Mouse (Mus musculus) stomach, embryonic 16.5 days (tissue): ENCODE results near the gene Gm6096. TPM values are rescaled to one million over a fixed set of nuclear protein-coding genes. Genes with fewer than 3 reads are reported as not detected.
"Not testable (repeated sequence)": the region's sequence is repeated elsewhere in the genome, so short reads cannot be mapped to it uniquely, and the experiment has no call there.

ENCODE experiments used
- ATAC-seq: fragments of 200-750 bp; cut with Nextera tagmentation; 2 replicates; pipeline ENCODE4 v1.8.0; 2017; ENCODE audit warnings: moderate number of reproducible peaks, moderate TSS enrichment; ENCODE audit not compliant: insufficient read depth, low FRiP score
- H3K27ac ChIP-seq: fragments of 300-500 bp; sonication (generic); 2 replicates; pipeline ENCODE4 v1.5.1; 2014; ENCODE audit warnings: low read length
- H3K27me3 ChIP-seq: fragments of 300-500 bp; sonication (generic); 2 replicates; pipeline ENCODE4 v1.6.1; 2014; ENCODE audit warnings: low read length, control low read depth, mixed read lengths; ENCODE audit not compliant: control insufficient read depth, insufficient read depth
- H3K36me3 ChIP-seq: fragments of 300-500 bp; sonication (generic); 2 replicates; pipeline ENCODE4 v1.6.1; 2014; ENCODE audit warnings: low read length; ENCODE audit not compliant: control insufficient read depth, insufficient read depth
- H3K4me1 ChIP-seq: fragments of 300-500 bp; sonication (generic); 2 replicates; pipeline ENCODE4 v1.6.1; 2014; ENCODE audit warnings: low read length, control low read depth, mixed read lengths; ENCODE audit not compliant: control insufficient read depth, insufficient read depth
- H3K4me2 ChIP-seq: fragments of 300-500 bp; sonication (generic); 2 replicates; pipeline ENCODE4 v1.6.1; 2014; ENCODE audit warnings: low read depth, low read length, mixed read lengths
- H3K4me3 ChIP-seq: fragments of 300-500 bp; sonication (generic); replicated peaks from 2 replicates; pipeline ENCODE4 v1.5.1; 2014; ENCODE audit warnings: mild to moderate bottlenecking, low read length
- H3K9ac ChIP-seq: fragments of 300-500 bp; sonication (generic); 2 replicates; pipeline ENCODE4 v1.6.1; 2014; ENCODE audit warnings: low read length
- H3K9me3 ChIP-seq: fragments of 300-500 bp; sonication (generic); replicated peaks from 2 replicates; pipeline ENCODE4 v1.6.1; 2016; ENCODE audit warnings: low read length, control low read depth; ENCODE audit not compliant: control insufficient read depth
- WGBS: fragments of 180-500 bp; shearing (Covaris S2); extraction: QIAGEN DNeasy Blood & Tissue Kit; methylation state at CpG from one replicate; pipeline ENCODE4 v1.1.7; 2014; 5-methylcytosine and 5-hydroxymethylcytosine counted together
- polyA plus RNA-seq: library from polyadenylated mRNA; unstranded; fragments of >200 nt; fragmentation: Nextera tagmentation; extraction: Ambion mirVana; gene quantifications from 2 replicates; pipeline ENCODE4 v1.2.1, GENCODE M21; 2015

Gene Gm6096
- polyA plus RNA-seq = not detected in 2 replicates

- Histone ChIP-seq H3K9me3 (no peaks in the 10 kb centered on the region), H3K36me3 (peaks cover 11% of the 10 kb centered on the region; the same call in 1 of the 2 replicates), H3K27me3 (no peaks in the 10 kb centered on the region), H3K4me3 (no peak within 1 kb of the TSS), H3K4me1 (no peaks in the 10 kb centered on the region), H3K4me2 (no peak within 1 kb of the TSS), H3K27ac (no peak within 1 kb of the TSS), H3K9ac (no peak within 1 kb of the TSS)
- ATAC-seq = no peak
- 93% methylated on average over 7 of the region's 7 CpGs for WGBS
Measured at GRCm38 (mm10) chr7:34250738-34251137, at the start of gene Gm6096. Gene Gm6096, plus strand, starts transcription at chr7:34251038.

GRCm38 (mm10) chr7:34202147-34202546, 48.7 kb upstream of the Gm6096 start:
- H3K36me3 ChIP-seq = peaks cover 45% of the 10 kb centered on the region
- H3K9me3 ChIP-seq, H3K27ac ChIP-seq, ATAC-seq, H3K27me3 ChIP-seq, H3K4me3 ChIP-seq, H3K9ac ChIP-seq, H3K4me1 ChIP-seq, H3K4me2 ChIP-seq: not testable (repeated sequence)
- WGBS = 94% methylated on average over 10 of the region's 10 CpGs

- Histone ChIP-seq H3K9me3 (no peaks in the 10 kb centered on the region), H3K4me2 (no peak overlapping the region), H3K27ac (no peak overlapping the region), H3K36me3 (peaks cover 61% of the 10 kb centered on the region), H3K4me1 (no peaks in the 10 kb centered on the region), H3K9ac (no peak overlapping the region), H3K4me3 (no peak overlapping the region), H3K27me3 (no peaks in the 10 kb centered on the region)
- 93% methylated on average over 6 of the region's 6 CpGs for WGBS
- no peak for ATAC-seq
Measured at GRCm38 (mm10) chr7:34206331-34206730, 44.5 kb upstream of the Gm6096 start.

GRCm38 (mm10) chr7:34208027-34208745, 42.7 kb upstream of the Gm6096 start:
- Histone ChIP-seq H3K27ac (no peak overlapping the region), H3K4me3 (no peak overlapping the region), H3K9me3 (no peaks in the 10 kb centered on the region), H3K36me3 (peaks cover 56% of the 10 kb centered on the region), H3K4me2 (no peak overlapping the region), H3K27me3 (no peaks in the 10 kb centered on the region), H3K9ac (no peak overlapping the region), H3K4me1 (no peaks in the 10 kb centered on the region)
- WGBS = 92% methylated on average over 9 of the region's 9 CpGs
- no peak for ATAC-seq

GRCm38 (mm10) chr7:34213281-34213680, 37.6 kb upstream of the Gm6096 start:
- 76% methylated on average over 7 of the region's 7 CpGs for WGBS
- no peak overlapping the region for H3K4me2 ChIP-seq
- H3K9me3 ChIP-seq = no peaks in the 10 kb centered on the region
- H3K27me3 ChIP-seq = no peaks in the 10 kb centered on the region
- no peaks in the 10 kb centered on the region for H3K4me1 ChIP-seq
- no peak for ATAC-seq
- no peak overlapping the region for H3K9ac ChIP-seq
- peaks cover 33% of the 10 kb centered on the region; the same call in 1 of the 2 replicates for H3K36me3 ChIP-seq
- H3K27ac ChIP-seq = peak overlapping the region; percentile 11; the same call in 1 of the 2 replicates
- no peak overlapping the region for H3K4me3 ChIP-seq

- no peak overlapping the region for H3K9ac ChIP-seq
- no peaks in the 10 kb centered on the region for H3K27me3 ChIP-seq
- no peak for ATAC-seq
- 92% methylated on average over 8 of the region's 8 CpGs for WGBS
- H3K27ac ChIP-seq = no peak overlapping the region
- no peak overlapping the region for H3K4me3 ChIP-seq
- peaks cover 28% of the 10 kb centered on the region for H3K36me3 ChIP-seq
- no peaks in the 10 kb centered on the region for H3K4me1 ChIP-seq
- no peak overlapping the region for H3K4me2 ChIP-seq
- no peaks in the 10 kb centered on the region for H3K9me3 ChIP-seq
Measured at GRCm38 (mm10) chr7:34214644-34215043, 36.2 kb upstream of the Gm6096 start.

GRCm38 (mm10) chr7:34215481-34215880, 35.4 kb upstream of the Gm6096 start:
- Histone ChIP-seq H3K27me3 (no peaks in the 10 kb centered on the region), H3K9ac (no peak overlapping the region), H3K9me3 (no peaks in the 10 kb centered on the region), H3K4me1 (no peaks in the 10 kb centered on the region), H3K27ac (no peak overlapping the region), H3K4me2 (no peak overlapping the region), H3K4me3 (no peak overlapping the region), H3K36me3 (peaks cover 28% of the 10 kb centered on the region)
- ATAC-seq = no peak
- WGBS = 87% methylated on average over 9 of the region's 9 CpGs

GRCm38 (mm10) chr7:34216474-34216873, 34.4 kb upstream of the Gm6096 start:
- Histone ChIP-seq H3K9me3 (no peaks in the 10 kb centered on the region), H3K4me1 (no peaks in the 10 kb centered on the region), H3K36me3 (peaks cover 23% of the 10 kb centered on the region), H3K9ac (no peak overlapping the region), H3K27me3 (no peaks in the 10 kb centered on the region), H3K4me2 (no peak overlapping the region), H3K4me3 (no peak overlapping the region), H3K27ac (no peak overlapping the region)
- 92% methylated on average over 10 of the region's 10 CpGs for WGBS
- no peak for ATAC-seq

- no peak overlapping the region for H3K27ac ChIP-seq
- peaks cover 25% of the 10 kb centered on the region for H3K36me3 ChIP-seq
- H3K4me1 ChIP-seq = no peaks in the 10 kb centered on the region
- H3K27me3 ChIP-seq = no peaks in the 10 kb centered on the region
- no peaks in the 10 kb centered on the region; the same call in 1 of the 2 replicates for H3K9me3 ChIP-seq
- H3K4me2 ChIP-seq = no peak overlapping the region
- no peak overlapping the region for H3K4me3 ChIP-seq
- peak; percentile 4; the same call in 1 of the 2 replicates for ATAC-seq
- no peak overlapping the region for H3K9ac ChIP-seq
- WGBS = 72% methylated on average over 1 of the region's 1 CpGs
Measured at GRCm38 (mm10) chr7:34218496-34218895, 32.3 kb upstream of the Gm6096 start.
